Mouse (Mus musculus): ENCODE results near the gene Ckmt1. TPM values are rescaled to one million over a fixed set of nuclear protein-coding genes. Genes with fewer than 3 reads are reported as not detected.
"Not testable (repeated sequence)": the region's sequence is repeated elsewhere in the genome, so short reads cannot be mapped to it uniquely, and the experiment has no call there.

Gene Ckmt1
- polyA plus RNA-seq (2017; shearing (Covaris generic)): 1 to 10 TPM in 2 of 3 experiments, under 1 TPM in 1; 0.65 to 1.2 (median 1.1) TPM

GRCm38 (mm10) chr2:121357494-121357893 is at the start of gene Ckmt1:
Gene Ckmt1 (plus strand): TSS chr2:121357714.
- no peak for ATAC-seq

GRCm38 (mm10) chr2:121308997-121309416 is 48.5 kb upstream of the Ckmt1 start:
- no peak for ATAC-seq

GRCm38 (mm10) chr2:121316278-121316677 is 41.2 kb upstream of the Ckmt1 start:
- ATAC-seq: no peak

GRCm38 (mm10) chr2:121323041-121323440 is 34.5 kb upstream of the Ckmt1 start:
- ATAC-seq: no peak

- no peak for ATAC-seq
Observed at GRCm38 (mm10) chr2:121323693-121324470, 33.6 kb upstream of the Ckmt1 start.

- no peak for ATAC-seq
Observed at GRCm38 (mm10) chr2:121329492-121329891, 28.0 kb upstream of the Ckmt1 start.

- ATAC-seq: no peak
Observed at GRCm38 (mm10) chr2:121339057-121339456, 18.5 kb upstream of the Ckmt1 start.

- no peak for ATAC-seq
Observed at GRCm38 (mm10) chr2:121353156-121353555, 4.4 kb upstream of the Ckmt1 start.

GRCm38 (mm10) chr2:121354378-121354777 is 3.1 kb upstream of the Ckmt1 start:
- ATAC-seq: no peak

GRCm38 (mm10) chr2:121354820-121355592 is 2.5 kb upstream of the Ckmt1 start, which contains the start of gene Ppip5k1:
Gene Ppip5k1 (minus strand): TSS chr2:121355396.
- peak; percentile 99 for ATAC-seq

GRCm38 (mm10) chr2:121357961-121358360 is 447 bp downstream of the Ckmt1 start:
- ATAC-seq: no peak

- no peak for ATAC-seq
Observed at GRCm38 (mm10) chr2:121358381-121358780, 867 bp downstream of the Ckmt1 start.

- ATAC-seq: no peak
Observed at GRCm38 (mm10) chr2:121359461-121359860, 1.9 kb downstream of the Ckmt1 start.

GRCm38 (mm10) chr2:121363656-121364055 is 6.1 kb downstream of the Ckmt1 start:
- no peak for ATAC-seq

- ATAC-seq: no peak
Observed at GRCm38 (mm10) chr2:121368831-121369230, 11.3 kb downstream of the Ckmt1 start.

GRCm38 (mm10) chr2:121370921-121371320 is 13.4 kb downstream of the Ckmt1 start:
- ATAC-seq: no peak

GRCm38 (mm10) chr2:121372266-121372665 is 14.8 kb downstream of the Ckmt1 start:
- ATAC-seq: no peak

GRCm38 (mm10) chr2:121374766-121375165 is 17.3 kb downstream of the Ckmt1 start:
- ATAC-seq: no peak

GRCm38 (mm10) chr2:121386961-121387575 is 29.6 kb downstream of the Ckmt1 start, which contains the start of gene Strc:
Gene Strc (minus strand): TSS chr2:121387168.
- not testable (repeated sequence) for ATAC-seq

GRCm38 (mm10) chr2:121396624-121397023 is 39.1 kb downstream of the Ckmt1 start:
- peak; percentile 63 for ATAC-seq

- no peak for ATAC-seq
Observed at GRCm38 (mm10) chr2:121403296-121403695, 45.8 kb downstream of the Ckmt1 start.

- ATAC-seq: peak; percentile 88
Observed at GRCm38 (mm10) chr2:121408160-121408559, 50.6 kb downstream of the Ckmt1 start.

GRCm38 (mm10) chr2:121412843-121413386 is 55.4 kb downstream of the Ckmt1 start:
- no peak for ATAC-seq
